Mouse (Mus musculus) embryonic stem cell, embryonic (primary cell): ENCODE results near the gene Magt1.
"Not testable (repeated sequence)": the region's sequence is repeated elsewhere in the genome, so short reads cannot be mapped to it uniquely, and the experiment has no call there.

Experiments used
- CTCF ChIA-PET, 4 experiments: fragments of 300-600 bp in 2 of 4; fragments of 350-600 bp in 2 of 4; sonication (Branson Sonifier 250); formaldehyde crosslinking; loops; one replicate each; lab custom pipeline; 2022; ENCODE audit warnings: inconsistent platforms in 2 of 4; lab: Charles Lee
- POLR2A ChIA-PET, 4 experiments: fragments of 300-600 bp in 2 of 4; fragments of 350-600 bp in 2 of 4; sonication (Branson Sonifier 250); formaldehyde crosslinking; loops; one replicate each; lab custom pipeline; 2022; ENCODE audit warnings: antibody characterized with exemption in 4 of 4, inconsistent platforms in 1 of 4; lab: Charles Lee

Gene Magt1

DNA sequence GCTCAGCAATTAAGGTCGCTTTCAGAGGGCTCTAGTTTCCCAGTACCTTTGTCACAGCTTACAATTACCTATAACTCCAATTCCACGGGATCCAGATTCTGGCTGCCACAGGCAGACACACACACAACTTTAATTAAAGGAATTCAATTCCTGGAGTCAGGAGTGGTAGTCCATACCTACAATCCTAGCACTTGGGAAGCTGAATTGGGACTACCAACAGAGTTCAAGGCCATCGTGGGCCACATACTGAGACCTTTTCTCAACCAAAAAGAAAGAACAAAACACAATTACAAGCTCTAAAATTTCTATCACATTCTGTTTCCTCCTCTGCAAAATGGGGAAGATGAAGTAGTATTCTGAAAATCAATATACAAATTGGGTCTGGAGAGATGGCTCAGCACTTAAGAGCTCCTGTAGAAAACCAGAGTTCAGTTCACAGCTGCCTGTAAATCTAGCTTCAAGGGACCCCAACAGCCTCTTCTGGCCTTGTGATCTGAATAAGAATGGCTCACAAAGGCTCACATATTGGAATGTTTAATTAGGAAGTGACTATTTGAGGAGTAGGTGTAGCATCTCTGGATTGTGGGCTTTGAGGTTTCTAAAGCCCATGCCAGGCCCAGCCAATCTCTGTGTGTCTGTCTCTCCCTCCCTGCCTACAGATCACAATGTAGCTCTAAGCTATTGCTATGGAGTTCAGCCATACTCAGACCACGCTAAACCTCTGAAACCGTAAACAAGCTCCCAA lies 87.2 kb downstream of the Magt1 start:
- POLR2A ChIA-PET, result interaction anchor here (0.6 to 5.7 kb wide), 29 partner anchors 8 to 118 kb away, joined by 3 to 46 read pairs (median 4); partner anchors contain the start of genes Cox7b (in 2 of the 4), Atp7a (in 1 of the 4) and Magt1 (in 1 of the 4)
- CTCF ChIA-PET, result no interaction called here

DNA sequence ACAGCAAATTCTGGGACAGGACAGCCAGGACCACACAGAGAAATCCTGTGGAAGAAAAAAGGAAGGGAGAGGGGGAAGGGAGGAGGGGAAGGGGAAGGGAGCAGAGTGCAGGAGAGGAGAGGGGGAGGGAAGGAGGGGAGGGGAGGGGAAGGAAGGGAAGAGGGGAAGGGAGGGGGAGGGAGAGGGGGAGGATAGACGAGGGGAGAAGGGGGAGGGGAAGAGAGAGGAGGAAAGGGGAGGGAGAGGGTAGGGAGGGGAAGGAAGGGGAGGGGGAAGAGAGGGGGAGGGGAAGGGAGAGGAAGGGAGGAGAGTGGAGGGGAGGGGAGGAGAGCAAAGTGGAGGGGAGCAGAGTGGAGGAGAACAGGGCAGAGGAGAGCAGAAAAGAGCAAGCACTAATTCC lies 87.8 kb downstream of the Magt1 start:
- POLR2A ChIA-PET, result interaction anchor here in 3 of 4 experiments (0.6 to 5.7 kb wide), 21 partner anchors 7 to 103 kb away, joined by 3 to 46 read pairs (median 6); partner anchors contain the start of genes Atp7a (in 1 of the 3), Cox7b (in 1 of the 3) and Magt1 (in 1 of the 3)
- CTCF ChIA-PET, result no interaction called here

DNA sequence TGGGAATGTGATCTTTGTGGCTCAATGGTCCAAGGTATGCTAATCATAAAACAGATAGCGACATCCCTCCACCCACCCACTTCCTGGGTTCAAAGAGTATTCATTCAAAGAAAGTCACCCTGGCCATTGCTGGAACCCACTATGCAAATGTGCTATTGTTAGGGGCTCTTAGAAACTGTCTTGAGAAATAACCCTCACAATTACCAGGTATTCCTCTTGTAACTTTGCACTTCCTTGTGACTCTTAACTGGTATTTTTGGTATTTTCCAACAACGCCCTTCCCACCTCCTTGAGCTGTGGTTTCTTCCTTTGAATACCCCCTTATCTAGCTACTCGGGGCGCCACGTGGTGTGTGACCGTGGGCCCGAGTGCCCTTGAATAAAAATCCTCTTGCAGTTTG lies 88.7 kb downstream of the Magt1 start:
- CTCF ChIA-PET, result not testable (repeated sequence)
- POLR2A ChIA-PET, result interaction anchor here in 2 of 4 experiments (0.7 to 3.8 kb wide), 8 partner anchors 9 to 93 kb away, joined by 3 to 19 read pairs (median 4); partner anchors contain the start of genes Magt1 (in 2 of the 2) and Cox7b (in 1 of the 2)

DNA sequence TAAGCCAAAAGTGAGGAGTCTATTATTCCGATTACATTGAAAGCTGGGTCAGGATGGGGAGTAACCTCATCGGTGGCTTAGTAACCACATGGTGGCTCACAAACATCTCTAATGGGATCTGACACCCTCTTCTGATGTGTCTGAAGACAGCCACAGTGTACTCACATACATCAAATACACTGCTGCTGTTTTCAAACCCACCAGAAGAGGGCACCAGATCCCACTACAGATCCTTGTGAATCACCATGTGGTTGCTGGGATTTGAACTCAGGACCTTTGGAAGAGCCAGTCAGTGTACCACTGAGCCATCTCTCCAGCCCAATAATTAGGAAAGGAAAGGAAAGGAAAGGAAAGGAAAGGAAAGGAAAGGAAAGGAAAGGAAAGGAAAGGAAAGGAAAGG lies 90.3 kb downstream of the Magt1 start:
- ChIA-PET POLR2A (interaction anchor here in 1 of 4 experiments (0.6 to 1.6 kb wide), 5 partner anchors 12 to 127 kb away, joined by 4 to 6 read pairs (median 5); no protein-coding TSS in a partner anchor), CTCF (interaction anchor here in 2 of 4 experiments (0.6 to 1.1 kb wide), 3 partner anchors 46 to 106 kb away, joined by 3 read pairs; partner anchors contain the start of gene Atp7a (in 1 of the 2))
